Mouse (Mus musculus) heart, adult 2 months (tissue): ENCODE results near the gene Clcc1. TPM values are rescaled to one million over a fixed set of nuclear protein-coding genes. Genes with fewer than 3 reads are reported as not detected.

Experiments used
- DNase-seq, 2 experiments: peaks; one replicate each; pipeline ENCODE4 v3.0.0; 2021
- H3K27ac ChIP-seq: fragments of 200-600 bp; 2 replicates; pipeline ENCODE4 v1.8.1; 2022
- H3K27me3 ChIP-seq: fragments of 200-500 bp; 2 replicates; pipeline ENCODE4 v1.6.1; 2012; ENCODE audit warnings: mild to moderate bottlenecking, low read length, inconsistent platforms, mixed read lengths; ENCODE audit not compliant: control insufficient read depth, insufficient read depth
- H3K36me3 ChIP-seq: fragments of 200-500 bp; 2 replicates; pipeline ENCODE4 v1.6.1; 2012; ENCODE audit warnings: low read length, inconsistent platforms; ENCODE audit not compliant: control insufficient read depth, insufficient read depth
- H3K4me1 ChIP-seq: fragments of 200-500 bp; 2 replicates; pipeline ENCODE4 v1.6.1; 2011; ENCODE audit warnings: low read length; ENCODE audit not compliant: control insufficient read depth, insufficient read depth
- H3K4me3 ChIP-seq: fragments of 200-600 bp; 2 replicates; pipeline ENCODE4 v1.8.1; 2022
- H3K79me2 ChIP-seq: fragments of 200-500 bp; replicated peaks from 2 replicates; pipeline ENCODE4 v1.6.1; 2012; ENCODE audit warnings: mild to moderate bottlenecking, inconsistent platforms, low read length, moderate library complexity, mixed read lengths; ENCODE audit not compliant: control insufficient read depth, insufficient read depth
- H3K9ac ChIP-seq: fragments of 200-500 bp; 2 replicates; pipeline ENCODE4 v1.6.1; 2012; ENCODE audit warnings: low read depth, mild to moderate bottlenecking, control low read depth, inconsistent platforms, low read length, mixed read lengths
- CTCF ChIP-seq: fragments of 200-600 bp; IDR thresholded peaks from 2 replicates; pipeline ENCODE4 v1.8.1; 2022; ENCODE audit warnings: antibody characterized with exemption, mild to moderate bottlenecking, moderate library complexity
- EP300 ChIP-seq: fragments of 200-500 bp; IDR thresholded peaks from 2 replicates; pipeline ENCODE4 v1.6.1; 2011; ENCODE audit warnings: low read depth, low read length, control low read depth; ENCODE audit not compliant: insufficient read depth
- POLR2A ChIP-seq: fragments of 200-500 bp; IDR thresholded peaks from 2 replicates; pipeline ENCODE4 v1.6.1; 2011; ENCODE audit warnings: mild to moderate bottlenecking, low read depth, low read length, control low read depth; ENCODE audit not compliant: insufficient read depth
- WGBS: fragments of 180-500 bp; shearing (Covaris S2); methylation state at CpG from one replicate; pipeline ENCODE4 v1.1.7; 2018; 5-methylcytosine and 5-hydroxymethylcytosine counted together
- intact Hi-C: fragments of 180-260 bp; cut with DNase I; formaldehyde crosslinking; loops from one replicate; pipeline ENCODE4 v1.15.1; 2025
- long read RNA-seq: library from polyadenylated mRNA; stranded (forward); transcript quantifications from one replicate; pipeline ENCODE4 v2.0.0, GENCODE M21; 2021
- polyA plus RNA-seq: library from polyadenylated mRNA; depleted of rRNA; stranded (reverse); fragments of >200 nt; gene quantifications from 2 replicates; pipeline ENCODE4 v1.2.3, GENCODE M21; 2012; rRNA removed
- total RNA-seq, 2 experiments: library from RNA; stranded (reverse); gene quantifications; 2 replicates each; pipeline ENCODE4 v1.2.3; 2021

Gene Clcc1
- total RNA-seq: 10 to 100 TPM; 42.7 to 52.0 TPM
- polyA plus RNA-seq: 34.0 and 45.2 TPM in 2 replicates
- long read RNA-seq, transcript Clcc1-202 (12 exons, 2,043 nt): major isoform, 7 of 40 reads
- long read RNA-seq, partial matches to known transcripts: 0 of 40 reads
- long read RNA-seq, other reads (novel, unspliced or antisense): 33 of 40 reads

- intact Hi-C loops: loop anchor here (2.0 to 10.0 kb wide), 4 partner anchors 62 to 239 kb away; partner anchors contain the start of genes Celsr2, Sars, Taf13 and Wdr47
- DNase-seq: peak; percentile 97 to 100
- WGBS: under 1% methylated on average over 57 of the region's 57 CpGs
Observed at GRCm38 (mm10) chr3:108653710-108654379, at the start of gene Clcc1. Clcc1 (plus strand) TSS chr3:108653913.

GRCm38 (mm10) chr3:108608906-108609305 lies 44.8 kb upstream of the Clcc1 start:
- 0 out of 2 replicates have a peak, but pooled peaks cover 1% of the 10 kb centered on the region for H3K79me2 ChIP-seq
- TF ChIP-seq EP300 (no peak), CTCF (no peak), POLR2A (no peak)
- no peak overlapping the region for H3K9ac ChIP-seq
- intact Hi-C loops: no loop called here
- no peaks in the 10 kb centered on the region for H3K27me3 ChIP-seq
- H3K36me3 ChIP-seq: no peaks in the 10 kb centered on the region
- peak in 1 of 2 experiments; percentile 4 for DNase-seq
- no peaks in the 10 kb centered on the region for H3K4me1 ChIP-seq
- WGBS: 24% methylated on average over 3 of the region's 3 CpGs
- no peak overlapping the region for H3K4me3 ChIP-seq
- no peak overlapping the region for H3K27ac ChIP-seq

More at GRCm38 (mm10) chr3:108653710-108654379, at the start of gene Clcc1:
- peak within 1 kb of the TSS; percentile 98 for H3K4me3 ChIP-seq
- peaks cover 1% of the 10 kb centered on the region; the same call in 1 of the 2 replicates for H3K79me2 ChIP-seq
- H3K9ac ChIP-seq: peak within 1 kb of the TSS; percentile 100
- peak within 1 kb of the TSS; percentile 93 for H3K27ac ChIP-seq
- H3K4me1 ChIP-seq: peaks cover 2% of the 10 kb centered on the region; the same call in 1 of the 2 replicates
- H3K27me3 ChIP-seq: no peaks in the 10 kb centered on the region
- no peaks in the 10 kb centered on the region for H3K36me3 ChIP-seq
- 0 out of 2 replicates have a peak, but pooled peaks have one; percentile 47 for TF ChIP-seq EP300
- TF ChIP-seq CTCF: no peak
- TF ChIP-seq POLR2A: peak; percentile 74

- intact Hi-C loops: no loop called here
- H3K27ac ChIP-seq: no peak overlapping the region
- 94% methylated on average over 5 of the region's 5 CpGs for WGBS
Observed at GRCm38 (mm10) chr3:108634761-108635160, 19.0 kb upstream of the Clcc1 start.

GRCm38 (mm10) chr3:108639412-108639811 lies 14.3 kb upstream of the Clcc1 start:
- H3K27ac ChIP-seq: no peak overlapping the region
- H3K79me2 ChIP-seq: no peaks in the 10 kb centered on the region
- TF ChIP-seq EP300: no peak
- TF ChIP-seq CTCF: peak; percentile 10; the same call in 1 of the 2 replicates
- H3K36me3 ChIP-seq: no peaks in the 10 kb centered on the region
- H3K9ac ChIP-seq: no peak overlapping the region
- H3K4me1 ChIP-seq: no peaks in the 10 kb centered on the region
- no peaks in the 10 kb centered on the region for H3K27me3 ChIP-seq
- intact Hi-C loops: no loop called here
- 87% methylated on average over 4 of the region's 4 CpGs for WGBS
- DNase-seq: no peak
- H3K4me3 ChIP-seq: no peak overlapping the region

More at GRCm38 (mm10) chr3:108634761-108635160, 19.0 kb upstream of the Clcc1 start:
- Histone ChIP-seq H3K79me2 (no peaks in the 10 kb centered on the region), H3K9ac (no peak overlapping the region), H3K36me3 (no peaks in the 10 kb centered on the region), H3K4me3 (no peak overlapping the region), H3K27me3 (no peaks in the 10 kb centered on the region), H3K4me1 (no peaks in the 10 kb centered on the region)
- DNase-seq: no peak
- no peak for TF ChIP-seq CTCF
- no peak for TF ChIP-seq POLR2A
- TF ChIP-seq EP300: no peak

- no peak overlapping the region for H3K4me3 ChIP-seq
- WGBS: 85% methylated on average over 4 of the region's 4 CpGs
- H3K36me3 ChIP-seq: no peaks in the 10 kb centered on the region
- no peak overlapping the region for H3K9ac ChIP-seq
- no peak for DNase-seq
- no peaks in the 10 kb centered on the region for H3K4me1 ChIP-seq
- no peaks in the 10 kb centered on the region for H3K79me2 ChIP-seq
- H3K27ac ChIP-seq: no peak overlapping the region
- H3K27me3 ChIP-seq: no peaks in the 10 kb centered on the region
- TF ChIP-seq CTCF: no peak
- intact Hi-C loops: no loop called here
Observed at GRCm38 (mm10) chr3:108640998-108641397, 12.7 kb upstream of the Clcc1 start.

- no peak overlapping the region for H3K27ac ChIP-seq
- H3K27me3 ChIP-seq: no peaks in the 10 kb centered on the region
- WGBS: 94% methylated on average over 3 of the region's 3 CpGs
- TF ChIP-seq POLR2A: no peak
- TF ChIP-seq CTCF: no peak
- TF ChIP-seq EP300: no peak
- no peak for DNase-seq
- H3K36me3 ChIP-seq: no peaks in the 10 kb centered on the region
- no peaks in the 10 kb centered on the region for H3K79me2 ChIP-seq
- H3K4me3 ChIP-seq: no peak overlapping the region
- no peaks in the 10 kb centered on the region for H3K4me1 ChIP-seq
- intact Hi-C loops: no loop called here
- H3K9ac ChIP-seq: no peak overlapping the region
Observed at GRCm38 (mm10) chr3:108644856-108645255, 8.9 kb upstream of the Clcc1 start.
